Mouse (Mus musculus) inflammation-experienced regulatory T-cells, adult 6 months (primary cell): ENCODE measurements around the gene Sema4d. TPM values are rescaled to one million over a fixed set of nuclear protein-coding genes. Genes with fewer than 3 reads are reported as not detected.

Source experiments
- polyA plus RNA-seq, 3 experiments: library from polyadenylated mRNA; unstranded; fragments of 100-300 nt; shearing (Covaris generic); gene quantifications; one replicate each; pipeline ENCODE4 v1.2.1; 2017

Sema4d gene
- polyA plus RNA-seq, 3 experiments from 2014 or later, result 111 to 154 (median 126) TPM

Other genes with a start within 250 kb of the Sema4d start
- not detected for gene Shc3, start 224.3 kb downstream of the Sema4d start, polyA plus RNA-seq
- gene Cks2, start 148.5 kb downstream of the Sema4d start, polyA plus RNA-seq, result 100 to 1,000 TPM in 1 of 3 experiments, 10 to 100 TPM in 2; 25.7 to 172 (median 40.8) TPM
- 10 to 100 TPM; 34.3 to 43.2 (median 34.5) TPM for gene Secisbp2, start 142.1 kb downstream of the Sema4d start, polyA plus RNA-seq
- gene Gadd45g, start 52.9 kb upstream of the Sema4d start, polyA plus RNA-seq, result 10 to 100 TPM; 12.4 to 28.7 (median 19.4) TPM